ENCODE assay signal across 30 mouse cellular contexts in the genomic region with DNA sequence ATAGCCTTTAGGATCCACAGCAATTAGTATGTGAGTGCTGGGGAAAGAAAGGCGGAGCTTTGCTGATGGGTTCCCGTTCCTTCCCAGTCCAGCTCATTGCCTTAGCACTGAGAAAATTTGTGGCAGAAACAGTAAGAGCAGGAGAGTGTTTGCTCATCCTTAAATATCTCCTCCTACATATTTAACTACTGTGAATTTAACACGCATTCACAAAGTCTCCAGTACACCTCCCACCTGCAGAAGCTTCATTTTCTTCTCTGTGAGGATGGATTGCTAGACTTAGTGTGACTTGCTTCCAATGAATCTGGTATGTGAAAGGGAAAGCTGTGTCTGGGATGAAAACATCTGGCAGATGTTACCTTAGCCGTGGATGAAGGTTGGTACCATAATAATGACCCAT.
DNase-seq lines count a peak whose midpoint lies in the region; ATAC-seq and TF ChIP-seq lines count a peak whose summit lies in the region.
"Had no signal": no experiment of that assay in that cellular context is flagged by ENCODE, and none has a peak within 500 bp of the region (broad histone marks: within the 10 kb centered on the region; RNA-seq: fewer than 3 reads in every experiment).

No protein-coding gene starts in this region.

- peak overlapping the region; percentile 24; the same call in 1 of the 2 replicates for H3K4me3 ChIP-seq in E14TG2a.4 (replicated peaks; ENCODE audit: low read length)
- H3K4me3 ChIP-seq in forebrain, embryonic 13.5 days = no peak overlapping the region
- H3K4me3 ChIP-seq: embryonic facial prominence, embryonic 12.5 days; forebrain, embryonic 15.5 days; heart, embryonic 13.5 days; hindbrain, embryonic 15.5 days; liver, embryonic 13.5 days; megakaryocyte, embryonic 14.5 days; midbrain, embryonic 12.5 days; myocyte; neural tube, embryonic 12.5 days had no signal

- no peak for ATAC-seq in forebrain, embryonic 13.5 days
- ATAC-seq: activated CD4-positive, CD25-positive, alpha-beta regulatory T cell, adult 4 months; CD4-positive, CD25-positive, alpha-beta regulatory T cell, adult 4 months; forebrain, embryonic 15.5 days; inflammation-experienced regulatory T-cells, adult 6 months; lung, postnatal 0 days had no signal

- peak; percentile 16 for DNase-seq in left cerebral cortex, adult 11 months (ENCODE audit: low spot score)
- DNase-seq in left cerebral cortex, postnatal 4 days = no peak
- DNase-seq in brain, adult 2 months (ENCODE audit: low read depth, low spot score) = peak; percentile 72
- peak; percentile 4 to 22 for DNase-seq in right cerebral cortex, postnatal 36 days (ENCODE audit: low spot score in 2 of 2)
- DNase-seq in gastrocnemius, adult 18-20 months (ENCODE audit: low spot score) = no peak
- DNase-seq: adrenal gland, adult 8-10 months; cerebellum, adult 9-10 months; embryo, embryonic 11 days; gastrocnemius, postnatal 10 days; heart, postnatal 10 days; kidney, adult 11 months; kidney, postnatal 25 days; liver, embryonic 13.5 days; lung, adult 18-20 months; lung, postnatal 4 days; thymus, postnatal 4 days had no signal

- no peaks in the 10 kb centered on the region for H3K27me3 ChIP-seq in E14TG2a.4 (ENCODE audit: insufficient read depth, low read length)
- no peaks in the 10 kb centered on the region for H3K27me3 ChIP-seq in forebrain, embryonic 13.5 days
- H3K27me3 ChIP-seq: embryonic facial prominence, embryonic 12.5 days; forebrain, embryonic 15.5 days; heart, embryonic 13.5 days; hindbrain, embryonic 15.5 days; liver, embryonic 13.5 days; megakaryocyte, embryonic 14.5 days; midbrain, embryonic 12.5 days; neural tube, embryonic 12.5 days had no signal

- intact Hi-C loops in left cerebral cortex, postnatal 4 days (cut with DNase I) = no loop called here

- H3K4me2 ChIP-seq in forebrain, embryonic 13.5 days = no peak overlapping the region
- H3K4me2 ChIP-seq: embryonic facial prominence, embryonic 12.5 days; forebrain, embryonic 15.5 days; heart, embryonic 13.5 days; hindbrain, embryonic 15.5 days; liver, embryonic 13.5 days; midbrain, embryonic 12.5 days; neural tube, embryonic 12.5 days had no signal

- H3K36me3 ChIP-seq in E14TG2a.4 (ENCODE audit: insufficient read depth, low read length) = no peaks in the 10 kb centered on the region
- no peaks in the 10 kb centered on the region for H3K36me3 ChIP-seq in forebrain, embryonic 13.5 days (ENCODE audit: poor library complexity, severe bottlenecking)
- H3K36me3 ChIP-seq: embryonic facial prominence, embryonic 12.5 days; forebrain, embryonic 15.5 days; heart, embryonic 13.5 days; hindbrain, embryonic 15.5 days; liver, embryonic 13.5 days; midbrain, embryonic 12.5 days; neural tube, embryonic 12.5 days had no signal

- WGBS in forebrain, embryonic 13.5 days = 88% methylated on average over 4 of the region's 4 CpGs

- H3K9me3 ChIP-seq in E14TG2a.4 (ENCODE audit: low read length) = 0 out of 2 replicates have a peak, but pooled peaks cover 6% of the 10 kb centered on the region
- H3K9me3 ChIP-seq in forebrain, embryonic 13.5 days (replicated peaks) = no peaks in the 10 kb centered on the region
- H3K9me3 ChIP-seq: embryonic facial prominence, embryonic 12.5 days; forebrain, embryonic 15.5 days; heart, embryonic 13.5 days; hindbrain, embryonic 15.5 days; liver, embryonic 13.5 days; midbrain, embryonic 12.5 days; neural tube, embryonic 12.5 days had no signal

- TF ChIP-seq CTCF in E14TG2a.4 (conservative IDR thresholded peaks at IDR 0.05; ENCODE audit: low read length) = no peak

- H3K4me1 ChIP-seq in E14TG2a.4 (replicated peaks; ENCODE audit: low read depth, low read length) = no peaks in the 10 kb centered on the region
- no peaks in the 10 kb centered on the region for H3K4me1 ChIP-seq in forebrain, embryonic 13.5 days
- H3K4me1 ChIP-seq: embryonic facial prominence, embryonic 12.5 days; forebrain, embryonic 15.5 days; heart, embryonic 13.5 days; hindbrain, embryonic 15.5 days; liver, embryonic 13.5 days; megakaryocyte, embryonic 14.5 days; midbrain, embryonic 12.5 days; neural tube, embryonic 12.5 days had no signal

- no peak overlapping the region for H3K27ac ChIP-seq in forebrain, embryonic 13.5 days
- H3K27ac ChIP-seq: embryonic facial prominence, embryonic 12.5 days; forebrain, embryonic 15.5 days; heart, embryonic 13.5 days; hindbrain, embryonic 15.5 days; liver, embryonic 13.5 days; midbrain, embryonic 12.5 days; neural tube, embryonic 12.5 days had no signal

- H3K9ac ChIP-seq in forebrain, embryonic 13.5 days = no peak overlapping the region
- H3K9ac ChIP-seq: embryonic facial prominence, embryonic 12.5 days; forebrain, embryonic 15.5 days; heart, embryonic 13.5 days; hindbrain, embryonic 15.5 days; liver, embryonic 13.5 days; midbrain, embryonic 12.5 days; neural tube, embryonic 12.5 days had no signal

Comparison
In these comparisons a context has a peak if more than half of its experiments do, and no peak if none do; other contexts are left out.
1. DNase-seq: peak in left cerebral cortex, adult 11 months (single experiment), brain, adult 2 months (single experiment) and right cerebral cortex, postnatal 36 days (2 of 2); none in left cerebral cortex, postnatal 4 days (single experiment) and gastrocnemius, adult 18-20 months (single experiment).